24 mouse cellular contexts compared by ENCODE assay signal in genomic region chr15:12678540-12679112, GRCm38 (mm10).
DNase-seq lines count a peak whose midpoint lies in the region; ATAC-seq and TF ChIP-seq lines count a peak whose summit lies in the region.
"Had no signal": no experiment of that assay in that cellular context is flagged by ENCODE, and none has a peak within 500 bp of the region (broad histone marks: within the 10 kb centered on the region; RNA-seq: fewer than 3 reads in every experiment).

No protein-coding gene starts in this region.

- no peaks in the 10 kb centered on the region for H3K79me2 ChIP-seq in heart, adult 2 months (replicated peaks; ENCODE audit: control insufficient read depth, insufficient read depth, low read length)
- H3K79me2 ChIP-seq in MEL (ENCODE audit: control insufficient read depth, insufficient read depth, low read length, poor library complexity), result no peaks in the 10 kb centered on the region

- no peaks in the 10 kb centered on the region for H3K9me3 ChIP-seq in heart, embryonic 15.5 days (replicated peaks)
- no peaks in the 10 kb centered on the region for H3K9me3 ChIP-seq in lung, postnatal 0 days (ENCODE audit: low read length)
- H3K9me3 ChIP-seq in MEL (replicated peaks; ENCODE audit: insufficient read depth, low read length), result no peaks in the 10 kb centered on the region
- H3K9me3 ChIP-seq: embryonic facial prominence, embryonic 12.5 days; embryonic facial prominence, embryonic 15.5 days; G1E; hindbrain, embryonic 10.5 days; hindbrain, embryonic 13.5 days; intestine, embryonic 15.5 days had no signal

- no peak for TF ChIP-seq CTCF in heart, adult 2 months (IDR thresholded peaks at IDR 0.05)
- no peak for TF ChIP-seq CTCF in lung, postnatal 0 days (IDR thresholded peaks at IDR 0.05)
- no peak for TF ChIP-seq CTCF in MEL (IDR thresholded peaks at IDR 0.05 in 2 of 3, conservative IDR thresholded peaks at IDR 0.05 in 1 of 3; ENCODE audit: control insufficient read depth in 1 of 3, insufficient read depth in 1 of 3, low read depth in 2 of 3, low read length in 3 of 3, poor library complexity in 1 of 3, severe bottlenecking in 1 of 3)

- no peak overlapping the region for H3K9ac ChIP-seq in heart, embryonic 15.5 days
- H3K9ac ChIP-seq in heart, adult 2 months (ENCODE audit: low read depth, low read length), result no peak overlapping the region
- H3K9ac ChIP-seq in lung, postnatal 0 days (replicated peaks; ENCODE audit: low read depth), result no peak overlapping the region
- no peak overlapping the region for H3K9ac ChIP-seq in MEL (ENCODE audit: control insufficient read depth, low read depth, low read length, poor library complexity, severe bottlenecking)
- H3K9ac ChIP-seq: embryonic facial prominence, embryonic 12.5 days; embryonic facial prominence, embryonic 15.5 days; forebrain, postnatal 0 days; hindbrain, embryonic 13.5 days; intestine, embryonic 15.5 days had no signal

- no peak overlapping the region for H3K4me2 ChIP-seq in heart, embryonic 15.5 days
- no peak overlapping the region for H3K4me2 ChIP-seq in lung, postnatal 0 days (replicated peaks; ENCODE audit: low read depth, low read length)
- H3K4me2 ChIP-seq: embryonic facial prominence, embryonic 12.5 days; embryonic facial prominence, embryonic 15.5 days; heart, embryonic 11.5 days; hindbrain, embryonic 13.5 days; intestine, embryonic 15.5 days had no signal

- H3K4me3 ChIP-seq in heart, embryonic 15.5 days, result no peak overlapping the region
- no peak overlapping the region for H3K4me3 ChIP-seq in heart, adult 2 months
- H3K4me3 ChIP-seq in lung, postnatal 0 days (ENCODE audit: low read depth, low read length), result no peak overlapping the region
- no peak overlapping the region for H3K4me3 ChIP-seq in MEL (ENCODE audit: control insufficient read depth in 1 of 2, insufficient read depth in 1 of 2, low read depth in 2 of 2, low read length in 2 of 2)
- H3K4me3 ChIP-seq: embryonic facial prominence, embryonic 12.5 days; embryonic facial prominence, embryonic 15.5 days; hindbrain, embryonic 10.5 days; hindbrain, embryonic 13.5 days; intestine, embryonic 15.5 days had no signal

- H3K27me3 ChIP-seq in heart, embryonic 15.5 days, result no peaks in the 10 kb centered on the region
- no peaks in the 10 kb centered on the region for H3K27me3 ChIP-seq in heart, adult 2 months (ENCODE audit: control insufficient read depth, insufficient read depth, low read length)
- no peaks in the 10 kb centered on the region for H3K27me3 ChIP-seq in lung, postnatal 0 days (replicated peaks; ENCODE audit: insufficient read depth, low read length)
- H3K27me3 ChIP-seq in MEL (ENCODE audit: control insufficient read depth in 1 of 2, insufficient read depth in 2 of 2, low read length in 2 of 2), result peaks cover 0 to 2% of the 10 kb centered on the region in 2 experiments; a peak in 1 of 4 replicates
- H3K27me3 ChIP-seq: embryonic facial prominence, embryonic 12.5 days; embryonic facial prominence, embryonic 15.5 days; hindbrain, embryonic 13.5 days; intestine, embryonic 15.5 days had no signal

- no peak for DNase-seq in heart, adult 2 months
- DNase-seq in lung, postnatal 0 days (ENCODE audit: low spot score), result peak; percentile 34
- no peak for DNase-seq in lung, adult 18-20 months
- DNase-seq in MEL (ENCODE audit: low read depth, low spot score), result no peak
- no peak for DNase-seq in frontal cortex, postnatal 14 days (ENCODE audit: low spot score in 2 of 2)
- DNase-seq: adrenal gland, adult 2 months; adrenal gland, postnatal 14 days; cerebellum, adult 11 months; cerebellum, adult 2 months; cerebellum, adult 9-11 months; cerebellum, postnatal 25 days; forebrain, postnatal 0 days; gastrocnemius, postnatal 25 days had no signal

- TF ChIP-seq RAD21 in MEL (IDR thresholded peaks at IDR 0.05; ENCODE audit: low read depth, low read length), result no peak

- peaks cover 31% of the 10 kb centered on the region for H3K4me1 ChIP-seq in heart, embryonic 15.5 days (replicated peaks)
- no peaks in the 10 kb centered on the region for H3K4me1 ChIP-seq in heart, adult 2 months (ENCODE audit: control insufficient read depth, insufficient read depth, low read length)
- no peaks in the 10 kb centered on the region; the same call in 1 of the 2 replicates for H3K4me1 ChIP-seq in lung, postnatal 0 days (ENCODE audit: insufficient read depth, low read depth, low read length)
- no peaks in the 10 kb centered on the region for H3K4me1 ChIP-seq in MEL (ENCODE audit: control insufficient read depth in 1 of 2, insufficient read depth in 2 of 2, low read length in 2 of 2)
- H3K4me1 ChIP-seq: intestine, embryonic 15.5 days had no signal

- TF ChIP-seq EP300 in heart, adult 2 months (IDR thresholded peaks at IDR 0.05; ENCODE audit: insufficient read depth, low read depth, low read length), result no peak
- no peak for TF ChIP-seq EP300 in lung, postnatal 0 days (IDR thresholded peaks at IDR 0.05)
- no peak for TF ChIP-seq EP300 in MEL (IDR thresholded peaks at IDR 0.05; ENCODE audit: low read depth in 1 of 2, low read length in 2 of 2)

- ATAC-seq in heart, embryonic 15.5 days (replicated peaks; ENCODE audit: insufficient number of reproducible peaks, insufficient read depth, low FRiP score, low read depth), result no peak
- ATAC-seq in lung, postnatal 0 days, result peak; percentile 59
- ATAC-seq: CD4-positive, CD25-positive, alpha-beta regulatory T cell, adult 4 months; forebrain, embryonic 14.5 days; forebrain, postnatal 0 days; hindbrain, embryonic 16.5 days; intestine, embryonic 15.5 days had no signal

- TF ChIP-seq POLR2A in heart, adult 2 months (IDR thresholded peaks at IDR 0.05; ENCODE audit: insufficient read depth, low read depth, low read length), result no peak
- TF ChIP-seq POLR2A in MEL (IDR thresholded peaks at IDR 0.05; ENCODE audit: control insufficient read depth in 1 of 2, insufficient read depth in 1 of 2, low read depth in 1 of 2, low read length in 2 of 2, poor library complexity in 1 of 2), result no peak

- H3K27ac ChIP-seq in heart, embryonic 15.5 days, result 0 out of 2 replicates have a peak overlapping the region, but pooled peaks have one; percentile 10
- H3K27ac ChIP-seq in heart, adult 2 months, result no peak overlapping the region
- H3K27ac ChIP-seq in lung, postnatal 0 days (ENCODE audit: low read length), result no peak overlapping the region
- H3K27ac ChIP-seq in MEL (ENCODE audit: control insufficient read depth, low read depth, low read length), result no peak overlapping the region
- H3K27ac ChIP-seq: embryonic facial prominence, embryonic 12.5 days; embryonic facial prominence, embryonic 15.5 days; hindbrain, embryonic 10.5 days; hindbrain, embryonic 13.5 days; intestine, embryonic 15.5 days had no signal

- no peaks in the 10 kb centered on the region for H3K36me3 ChIP-seq in heart, embryonic 15.5 days
- H3K36me3 ChIP-seq in heart, adult 2 months (ENCODE audit: control insufficient read depth, insufficient read depth, low read length), result no peaks in the 10 kb centered on the region
- H3K36me3 ChIP-seq in lung, postnatal 0 days (ENCODE audit: insufficient read depth, low read length), result no peaks in the 10 kb centered on the region
- H3K36me3 ChIP-seq in MEL (ENCODE audit: control insufficient read depth in 1 of 2, insufficient read depth in 2 of 2, low read length in 2 of 2), result no peaks in the 10 kb centered on the region
- H3K36me3 ChIP-seq: embryonic facial prominence, embryonic 12.5 days; embryonic facial prominence, embryonic 15.5 days; G1E; hindbrain, embryonic 10.5 days; hindbrain, embryonic 13.5 days; intestine, embryonic 15.5 days had no signal

- WGBS in heart, embryonic 15.5 days, result 20% methylated on average over 2 of the region's 2 CpGs
- 38% methylated on average over 2 of the region's 2 CpGs for WGBS in heart, adult 2 months
- WGBS in lung, postnatal 0 days, result 38% methylated on average over 2 of the region's 2 CpGs

- intact Hi-C loops in heart, adult 2 months (cut with DNase I), result loop anchor here (2.0 kb wide), 1 partner anchor 16 kb away; no protein-coding TSS in a partner anchor

TF ChIP-seq in MEL, 35 proteins besides CTCF, POLR2A, EP300 and RAD21:
- no peak for TF ChIP-seq MAZ (IDR thresholded peaks at IDR 0.05; ENCODE audit: low read depth, low read length)
- TF ChIP-seq MAFK (IDR thresholded peaks at IDR 0.05; ENCODE audit: borderline replicate concordance, low read depth, low read length), result peak; percentile 81
- TF ChIP-seq POLR2AphosphoS5 (IDR thresholded peaks at IDR 0.05; ENCODE audit: borderline replicate concordance, low read depth, low read length), result no peak
- no peak for TF ChIP-seq E2F4 (IDR thresholded peaks at IDR 0.05; ENCODE audit: borderline replicate concordance, low read depth, low read length)
- TF ChIP-seq RCOR1 (IDR thresholded peaks at IDR 0.05; ENCODE audit: low read depth, low read length), result no peak
- no peak for TF ChIP-seq CHD2 (IDR thresholded peaks at IDR 0.05; ENCODE audit: low read length)
TF ChIP-seq in MEL: peak in this region for 1.
